Mouse (Mus musculus) heart, adult 2 months (tissue): ENCODE data around the gene Man2c1.

ENCODE experiments used
- CTCF ChIP-seq: fragments of 200-600 bp; IDR thresholded peaks from 2 replicates; pipeline ENCODE4 v1.8.1; 2022; ENCODE audit warnings: antibody characterized with exemption, mild to moderate bottlenecking, moderate library complexity
- EP300 ChIP-seq: fragments of 200-500 bp; IDR thresholded peaks from 2 replicates; pipeline ENCODE4 v1.6.1; 2011; ENCODE audit warnings: low read depth, low read length, control low read depth; ENCODE audit not compliant: insufficient read depth
- POLR2A ChIP-seq: fragments of 200-500 bp; IDR thresholded peaks from 2 replicates; pipeline ENCODE4 v1.6.1; 2011; ENCODE audit warnings: mild to moderate bottlenecking, low read depth, low read length, control low read depth; ENCODE audit not compliant: insufficient read depth

DNA sequence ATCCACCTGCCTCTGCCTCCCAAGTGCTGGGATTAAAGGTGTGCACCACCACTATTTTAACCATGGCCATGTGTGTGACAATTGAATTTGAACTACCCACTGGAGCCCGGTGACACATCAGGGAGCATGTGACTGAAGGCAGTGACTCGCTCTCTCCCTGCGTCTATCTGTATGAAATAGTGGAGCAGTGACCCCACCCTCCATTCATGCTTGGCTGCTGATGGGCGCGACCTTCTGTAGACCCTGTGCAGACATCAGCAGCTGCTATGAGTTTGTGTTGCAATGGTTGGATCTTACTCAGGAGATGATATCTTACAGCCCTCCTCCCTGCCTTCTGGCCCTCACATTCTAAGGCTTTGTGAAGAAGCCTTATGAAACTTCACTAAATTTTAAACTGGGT, 37.9 kb downstream of the Man2c1 start:
- no peak for TF ChIP-seq CTCF
- no peak for TF ChIP-seq POLR2A
- no peak for TF ChIP-seq EP300
